Mouse (Mus musculus): ENCODE measurements around the gene Slc2a4. TPM values are rescaled to one million over a fixed set of nuclear protein-coding genes. Genes with fewer than 3 reads are reported as not detected.
A peak's percentile ranks its signal among the peaks of the same experiment; 100 is the strongest.

Slc2a4 gene
- polyA plus RNA-seq, 1 experiment from 2014 or later, result 7.7 TPM

- peaks cover 54% of the 10 kb centered on the region for H3K27me3 ChIP-seq (ENCODE audit: insufficient read depth, low read length)
- H3K9ac ChIP-seq (replicated peaks), result peak overlapping the region; percentile 34; the same call in 1 of the 2 replicates
- peak overlapping the region; percentile 40 for H3K4me3 ChIP-seq (ENCODE audit: low read depth, low read length)
- H3K9me3 ChIP-seq (ENCODE audit: low read length), result no peaks in the 10 kb centered on the region
- ATAC-seq (peak; percentile 59), DNase-seq (peak; percentile 52)
- no peak for TF ChIP-seq EP300 (IDR thresholded peaks at IDR 0.05; ENCODE audit: low read depth)
- no peak for TF ChIP-seq CTCF (IDR thresholded peaks at IDR 0.05; ENCODE audit: low read depth)
- H3K4me1 ChIP-seq (ENCODE audit: insufficient read depth), result peaks cover 16% of the 10 kb centered on the region
- no peak overlapping the region for H3K27ac ChIP-seq (ENCODE audit: low read depth)
- H3K4me2 ChIP-seq (ENCODE audit: low read depth, low read length), result peak overlapping the region; percentile 67
- 3% methylated on average over 57 of the region's 59 CpGs for WGBS (ENCODE audit: insufficient replicate concordance)
- peaks cover 14% of the 10 kb centered on the region for H3K36me3 ChIP-seq (replicated peaks; ENCODE audit: insufficient read depth, low read length)
Measured at GRCm38 (mm10) chr11:69966006-69966859, 18.2 kb upstream of the Slc2a4 start.

GRCm38 (mm10) chr11:69965271-69966005, 17.4 kb upstream of the Slc2a4 start:
- DNase-seq (peak; percentile 18), ATAC-seq (no peak)
- peaks cover 54% of the 10 kb centered on the region for H3K27me3 ChIP-seq (ENCODE audit: insufficient read depth, low read length)
- no peak overlapping the region for H3K27ac ChIP-seq (ENCODE audit: low read depth)
- no peaks in the 10 kb centered on the region for H3K9me3 ChIP-seq (ENCODE audit: low read length)
- H3K4me3 ChIP-seq (ENCODE audit: low read depth, low read length), result peak overlapping the region; percentile 40
- peaks cover 16% of the 10 kb centered on the region for H3K4me1 ChIP-seq (ENCODE audit: insufficient read depth)
- peak overlapping the region; percentile 67 for H3K4me2 ChIP-seq (ENCODE audit: low read depth, low read length)
- H3K36me3 ChIP-seq (replicated peaks; ENCODE audit: insufficient read depth, low read length), result peaks cover 11% of the 10 kb centered on the region
- WGBS (ENCODE audit: insufficient replicate concordance), result 3% methylated on average over 47 of the region's 49 CpGs
- TF ChIP-seq CTCF (IDR thresholded peaks at IDR 0.05; ENCODE audit: low read depth), result no peak
- no peak for TF ChIP-seq EP300 (IDR thresholded peaks at IDR 0.05; ENCODE audit: low read depth)
- 0 out of 2 replicates have a peak overlapping the region, but pooled peaks have one; percentile 34 for H3K9ac ChIP-seq (replicated peaks)

- Histone ChIP-seq H3K4me1 (ENCODE audit: insufficient read depth) (peaks cover 16% of the 10 kb centered on the region), H3K4me3 (ENCODE audit: low read depth, low read length) (peak within 1 kb of the TSS; percentile 40), H3K9me3 (ENCODE audit: low read length) (no peaks in the 10 kb centered on the region), H3K4me2 (ENCODE audit: low read depth, low read length) (peak within 1 kb of the TSS; percentile 50), H3K27ac (ENCODE audit: low read depth) (no peak within 1 kb of the TSS), H3K27me3 (ENCODE audit: insufficient read depth, low read length) (peaks cover 54% of the 10 kb centered on the region), H3K36me3 (replicated peaks; ENCODE audit: insufficient read depth, low read length) (peaks cover 4% of the 10 kb centered on the region; the same call in 1 of the 2 replicates), H3K9ac (replicated peaks) (no peak within 1 kb of the TSS)
- TF ChIP-seq EP300 (IDR thresholded peaks at IDR 0.05; ENCODE audit: low read depth) (no peak), CTCF (IDR thresholded peaks at IDR 0.05; ENCODE audit: low read depth) (no peak)
- ATAC-seq (no peak), DNase-seq (no peak)
- 15% methylated on average over 23 of the region's 24 CpGs for WGBS (ENCODE audit: insufficient replicate concordance)
Measured at GRCm38 (mm10) chr11:69964650-69965270, 16.8 kb upstream of the Slc2a4 start, which contains the start of gene Cldn7. Gene Cldn7, plus strand, starts transcription at chr11:69964779.

GRCm38 (mm10) chr11:69961841-69962240, 13.9 kb upstream of the Slc2a4 start:
- H3K4me2 ChIP-seq (ENCODE audit: low read depth, low read length), result no peak overlapping the region
- 14% methylated on average over 5 of the region's 5 CpGs for WGBS (ENCODE audit: insufficient replicate concordance)
- peaks cover 47% of the 10 kb centered on the region for H3K27me3 ChIP-seq (ENCODE audit: insufficient read depth, low read length)
- H3K9ac ChIP-seq (replicated peaks), result no peak overlapping the region
- TF ChIP-seq EP300 (IDR thresholded peaks at IDR 0.05; ENCODE audit: low read depth) (no peak), CTCF (IDR thresholded peaks at IDR 0.05; ENCODE audit: low read depth) (no peak)
- H3K27ac ChIP-seq (ENCODE audit: low read depth), result no peak overlapping the region
- ATAC-seq, result no peak
- no peak overlapping the region for H3K4me3 ChIP-seq (ENCODE audit: low read depth, low read length)
- H3K4me1 ChIP-seq (ENCODE audit: insufficient read depth), result peaks cover 15% of the 10 kb centered on the region
- H3K36me3 ChIP-seq (replicated peaks; ENCODE audit: insufficient read depth, low read length), result no peaks in the 10 kb centered on the region
- no peaks in the 10 kb centered on the region for H3K9me3 ChIP-seq (ENCODE audit: low read length)
- no peak for DNase-seq

GRCm38 (mm10) chr11:69960616-69961015, 12.6 kb upstream of the Slc2a4 start:
- peak; percentile 55 for DNase-seq
- Histone ChIP-seq H3K4me2 (ENCODE audit: low read depth, low read length) (no peak overlapping the region), H3K9ac (replicated peaks) (no peak overlapping the region), H3K4me3 (ENCODE audit: low read depth, low read length) (no peak overlapping the region), H3K9me3 (ENCODE audit: low read length) (no peaks in the 10 kb centered on the region), H3K36me3 (replicated peaks; ENCODE audit: insufficient read depth, low read length) (no peaks in the 10 kb centered on the region), H3K4me1 (ENCODE audit: insufficient read depth) (0 out of 2 replicates have a peak, but pooled peaks cover 3% of the 10 kb centered on the region), H3K27ac (ENCODE audit: low read depth) (no peak overlapping the region), H3K27me3 (ENCODE audit: insufficient read depth, low read length) (peaks cover 34% of the 10 kb centered on the region)
- TF ChIP-seq EP300 (IDR thresholded peaks at IDR 0.05; ENCODE audit: low read depth) (no peak), CTCF (IDR thresholded peaks at IDR 0.05; ENCODE audit: low read depth) (peak; percentile 71)
- 44% methylated on average over 5 of the region's 5 CpGs for WGBS (ENCODE audit: insufficient replicate concordance)
- no peak for ATAC-seq
